Mouse (Mus musculus): ENCODE results near the gene Narf.

Gene Narf

GRCm38 (mm10) chr11:121236564-121237344 is at the start of gene Narf:
Gene Narf, plus strand, starts transcription at chr11:121237253.
- WGBS = under 1% methylated on average over 50 of the region's 50 CpGs

DNA sequence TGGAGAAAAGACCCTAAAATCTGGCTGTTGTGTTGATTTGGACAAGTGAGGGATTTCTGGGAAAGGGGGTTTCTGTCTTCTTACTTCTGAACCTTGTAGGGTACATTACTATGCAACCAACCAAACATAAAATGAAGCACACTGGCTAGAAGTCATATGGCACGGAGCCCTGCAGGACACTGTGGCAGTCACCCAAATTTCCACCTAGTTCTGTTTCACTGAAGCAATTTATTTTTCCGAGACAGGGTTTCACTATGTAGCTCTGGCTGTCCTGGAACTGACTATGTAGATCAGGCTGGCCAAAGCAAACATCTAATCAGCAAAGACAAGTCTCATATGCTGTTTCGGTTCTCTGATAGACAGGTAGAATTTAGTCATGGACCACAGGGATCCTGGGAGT is 47.4 kb upstream of the Narf start:
- WGBS = 82% methylated on average over 3 of the region's 3 CpGs

- WGBS = 77% methylated on average over 2 of the region's 2 CpGs
Measured at GRCm38 (mm10) chr11:121192742-121193141, 44.3 kb upstream of the Narf start.

DNA sequence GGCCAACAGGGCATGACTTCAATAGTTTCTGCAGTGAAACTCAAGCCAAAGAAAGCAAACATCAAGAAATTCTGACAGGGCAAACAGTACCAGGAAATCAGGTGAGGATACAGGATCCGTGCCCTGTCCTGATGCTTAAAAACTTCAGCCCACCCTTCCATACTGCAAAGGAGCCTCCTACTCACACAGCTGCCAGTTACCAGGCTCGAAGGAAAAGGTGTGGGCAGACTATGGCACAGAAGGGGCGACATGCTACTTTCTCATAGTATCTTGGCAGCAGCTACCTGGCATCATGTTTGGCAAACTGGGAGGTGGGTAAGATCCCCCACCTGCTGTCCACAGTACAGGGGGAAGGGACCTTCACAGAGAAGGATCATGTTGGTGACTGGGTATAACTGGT is 43.6 kb upstream of the Narf start:
- 56% methylated on average over 3 of the region's 3 CpGs for WGBS

GRCm38 (mm10) chr11:121198622-121199021 is 38.4 kb upstream of the Narf start:
- WGBS = 74% methylated on average over 2 of the region's 2 CpGs

DNA sequence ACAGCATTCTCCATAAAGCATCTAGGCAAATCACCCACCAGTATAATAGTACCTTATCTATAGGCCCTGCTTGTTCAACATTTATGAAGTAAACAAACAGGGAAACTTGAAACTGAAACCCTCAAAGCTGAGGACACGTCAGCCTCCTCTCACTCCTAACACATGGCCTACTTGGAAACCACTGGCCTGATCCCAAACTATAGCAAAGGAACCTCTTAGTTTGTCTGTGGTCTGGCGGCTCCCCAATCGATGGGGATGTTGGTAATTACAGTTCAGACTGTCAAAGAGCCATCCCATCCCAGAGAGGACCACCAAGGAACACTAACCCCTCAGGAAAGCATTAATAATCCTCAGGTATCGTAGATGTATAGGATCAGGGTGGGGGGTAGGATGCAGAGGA is 37.2 kb upstream of the Narf start:
- 84% methylated on average over 4 of the region's 4 CpGs for WGBS

DNA sequence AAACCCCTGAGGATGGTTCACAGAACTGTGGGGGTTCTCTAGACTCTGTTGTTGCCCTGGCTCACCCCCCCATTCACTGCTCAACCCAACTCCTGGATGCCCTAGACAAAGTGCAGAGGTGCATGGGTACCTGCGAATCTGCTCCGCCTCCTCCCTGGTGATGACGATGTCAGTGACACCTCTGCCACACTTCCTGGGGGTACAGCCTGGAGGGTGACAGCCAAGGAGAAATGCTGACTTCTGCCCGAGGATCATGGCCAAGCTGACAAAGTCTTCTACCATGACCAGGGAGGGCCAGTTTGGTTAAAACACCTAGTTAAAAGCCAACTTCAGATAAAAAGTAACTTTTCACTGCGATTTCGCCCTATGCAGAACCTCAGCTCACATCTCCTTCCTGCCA is 36.3 kb upstream of the Narf start:
- 94% methylated on average over 6 of the region's 6 CpGs for WGBS

- 43% methylated on average over 11 of the region's 11 CpGs for WGBS
Measured at GRCm38 (mm10) chr11:121201436-121202198, 35.4 kb upstream of the Narf start.

DNA sequence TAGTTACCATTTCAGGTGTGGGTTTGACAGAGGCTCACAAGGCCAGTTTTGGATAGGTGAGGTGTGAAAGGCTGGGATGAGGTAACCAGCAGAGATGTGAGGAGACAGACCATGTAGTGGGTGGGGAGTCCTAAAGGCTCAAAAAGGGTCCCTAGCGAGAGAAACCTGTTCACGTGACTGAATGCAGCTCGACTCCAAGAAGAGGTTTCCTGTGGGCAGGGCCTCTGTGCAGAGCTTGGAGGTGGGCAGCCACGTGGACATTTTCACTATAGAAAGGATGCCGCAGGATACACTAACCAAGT is 33.2 kb upstream of the Narf start:
- WGBS = under 1% methylated on average over 5 of the region's 5 CpGs

DNA sequence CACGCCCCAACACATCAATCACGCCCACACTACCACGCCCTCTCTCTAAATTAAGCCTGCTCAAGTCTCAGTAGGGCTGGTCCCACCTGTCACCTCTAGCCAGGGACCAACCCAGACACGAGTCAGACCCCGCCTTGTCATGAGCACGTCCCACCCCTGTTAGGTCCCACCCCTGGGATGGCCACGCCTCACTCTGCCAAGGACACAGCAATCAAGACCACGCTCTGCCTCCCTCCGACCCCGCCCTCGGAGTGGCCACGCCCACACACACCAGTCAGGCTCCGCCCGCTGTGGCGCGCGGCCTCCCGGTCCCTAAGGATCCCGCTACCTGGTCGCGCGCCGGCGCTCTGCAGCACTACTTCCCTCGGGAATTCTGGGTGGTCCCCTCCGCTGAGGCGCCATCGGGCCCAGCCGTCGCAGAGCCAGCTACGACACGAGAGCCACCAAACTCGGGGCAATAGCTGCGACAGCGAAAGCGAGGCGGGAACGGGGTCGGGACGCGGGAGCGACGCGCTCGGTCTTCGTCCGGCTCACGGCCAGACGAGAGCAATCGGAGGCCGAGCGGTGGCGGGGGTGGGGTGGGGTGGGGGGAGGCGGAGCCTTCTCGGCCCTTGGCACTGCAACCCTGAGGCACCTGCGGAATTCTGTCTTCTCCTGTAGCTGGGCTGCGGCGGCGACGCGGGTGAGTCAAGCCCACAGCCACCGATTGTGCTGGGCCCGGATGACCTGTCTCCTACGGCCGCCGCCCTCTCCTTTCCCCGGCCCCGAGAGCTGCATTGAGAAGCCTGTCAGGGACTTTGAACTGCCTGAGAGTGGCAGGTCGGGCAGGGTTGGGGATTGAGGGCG is 32.7 kb upstream of the Narf start, which contains the start of the genes Hexdc and Ogfod3:
Hexdc (plus strand) TSS at position 273 of the 846 bp plus-strand sequence.
Ogfod3 (minus strand) TSS at position 551 of the 846 bp plus-strand sequence.
- WGBS = under 1% methylated on average over 69 of the region's 70 CpGs

DNA sequence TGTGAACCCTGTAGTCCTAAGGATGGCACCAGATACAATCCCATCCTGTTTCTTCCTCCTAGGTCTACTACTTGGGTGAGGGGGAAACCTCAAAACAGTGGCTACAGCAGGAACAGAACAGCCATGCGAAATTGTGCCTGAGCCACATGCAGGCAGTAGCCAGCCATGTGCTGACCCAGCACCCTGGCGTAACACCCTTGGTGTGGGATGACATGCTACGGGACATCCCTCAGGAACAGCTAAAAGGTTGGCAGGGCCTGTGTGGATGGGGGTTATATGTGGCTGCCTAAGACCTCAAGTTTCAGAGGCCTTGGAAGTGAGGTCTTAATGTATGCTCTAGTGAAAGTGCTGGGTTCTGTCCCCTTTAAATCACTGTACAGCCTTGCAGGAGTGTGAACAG is 20.2 kb upstream of the Narf start:
- WGBS = 93% methylated on average over 3 of the region's 3 CpGs

- 83% methylated on average over 11 of the region's 11 CpGs for WGBS
Measured at GRCm38 (mm10) chr11:121219776-121220175, 17.3 kb upstream of the Narf start.

DNA sequence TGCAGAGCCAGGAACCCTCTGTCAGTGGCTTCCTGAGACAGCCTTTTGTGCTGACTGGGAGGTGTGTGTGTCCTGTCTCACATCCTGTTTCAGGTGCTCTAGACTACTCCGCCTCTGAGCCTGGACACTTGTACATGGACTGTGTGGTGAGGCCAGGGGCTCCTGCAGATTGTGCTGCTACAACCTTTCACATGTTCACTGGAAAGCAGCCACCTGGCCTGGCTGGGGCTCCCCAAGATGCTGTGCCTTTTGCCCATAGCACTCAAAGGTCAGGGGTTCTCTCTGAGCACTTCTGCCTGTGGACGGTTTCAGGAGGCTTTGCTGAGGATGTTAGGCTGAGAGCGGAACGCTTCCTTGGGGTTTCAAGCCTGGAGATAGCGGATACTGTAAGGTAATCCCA is 16.3 kb upstream of the Narf start:
- 90% methylated on average over 5 of the region's 5 CpGs for WGBS

GRCm38 (mm10) chr11:121221321-121222010 is 15.6 kb upstream of the Narf start:
- 86% methylated on average over 6 of the region's 6 CpGs for WGBS

DNA sequence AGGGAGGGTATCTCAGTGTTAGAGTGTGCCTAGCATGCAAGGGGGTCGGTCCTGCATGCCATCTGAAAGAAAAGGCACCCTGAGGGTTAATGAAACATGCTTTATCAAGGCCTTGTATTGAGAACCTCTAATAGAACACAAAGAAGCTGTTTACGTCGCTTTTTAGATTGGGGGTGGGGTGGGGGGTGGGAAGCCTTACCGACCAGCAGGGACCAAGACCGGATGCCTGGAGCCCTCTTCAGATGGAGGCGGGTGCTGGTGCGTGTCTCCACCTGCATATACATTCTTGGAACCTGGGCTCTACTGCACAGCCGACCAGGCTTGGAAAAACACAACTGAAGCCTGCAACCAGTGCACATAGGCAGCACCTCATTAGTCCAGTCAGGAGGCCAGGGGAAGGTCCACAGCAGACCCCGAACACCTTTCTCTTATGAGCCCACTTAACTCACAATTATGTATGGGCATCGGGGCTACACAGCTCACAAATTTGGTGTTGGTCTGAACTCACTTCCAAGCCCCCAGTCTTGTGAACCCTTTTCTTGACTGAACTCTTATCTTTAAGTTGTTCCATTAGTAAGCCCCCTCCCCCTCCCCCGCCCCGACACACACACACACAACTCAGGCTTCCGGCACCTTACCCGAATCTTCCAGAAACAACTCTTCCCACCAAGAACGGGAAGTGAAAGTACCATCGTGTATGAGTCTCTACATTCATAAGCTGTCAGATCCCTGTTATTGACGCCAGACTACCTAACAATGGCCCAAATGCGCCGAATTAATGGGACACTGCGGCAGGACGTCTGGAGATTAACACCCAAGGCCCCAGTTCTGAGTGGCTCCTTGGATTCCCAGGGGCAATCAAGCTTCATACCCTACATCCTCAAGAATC is 8.7 kb upstream of the Narf start:
- 9% methylated on average over 21 of the region's 21 CpGs for WGBS

DNA sequence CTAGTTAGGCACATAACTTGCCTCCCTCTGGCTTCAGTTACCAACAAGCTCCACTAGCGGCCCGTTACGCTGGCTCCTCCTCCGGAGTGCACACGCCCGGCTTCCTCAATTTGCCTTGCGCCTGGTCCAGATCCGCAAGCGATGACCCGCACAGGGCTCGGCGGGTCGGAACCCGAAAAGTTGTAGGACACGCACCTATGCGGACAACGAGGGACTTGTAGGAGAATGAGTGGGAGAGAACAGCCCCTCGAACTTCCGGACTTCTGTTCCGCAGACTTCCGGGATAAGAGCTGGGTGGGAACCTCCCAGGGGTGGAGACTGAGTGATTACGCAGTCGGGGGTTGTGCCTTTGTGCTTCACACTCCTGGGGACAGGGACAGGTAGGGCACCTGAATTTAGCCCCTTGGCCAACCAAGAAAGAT is 8.0 kb upstream of the Narf start, which contains the start of gene Cybc1:
Cybc1 (minus strand) TSS at position 305 of the 422 bp plus-strand sequence.
- WGBS = under 1% methylated on average over 23 of the region's 23 CpGs

- WGBS = 54% methylated on average over 4 of the region's 4 CpGs
Measured at GRCm38 (mm10) chr11:121231191-121231590, 5.9 kb upstream of the Narf start.

DNA sequence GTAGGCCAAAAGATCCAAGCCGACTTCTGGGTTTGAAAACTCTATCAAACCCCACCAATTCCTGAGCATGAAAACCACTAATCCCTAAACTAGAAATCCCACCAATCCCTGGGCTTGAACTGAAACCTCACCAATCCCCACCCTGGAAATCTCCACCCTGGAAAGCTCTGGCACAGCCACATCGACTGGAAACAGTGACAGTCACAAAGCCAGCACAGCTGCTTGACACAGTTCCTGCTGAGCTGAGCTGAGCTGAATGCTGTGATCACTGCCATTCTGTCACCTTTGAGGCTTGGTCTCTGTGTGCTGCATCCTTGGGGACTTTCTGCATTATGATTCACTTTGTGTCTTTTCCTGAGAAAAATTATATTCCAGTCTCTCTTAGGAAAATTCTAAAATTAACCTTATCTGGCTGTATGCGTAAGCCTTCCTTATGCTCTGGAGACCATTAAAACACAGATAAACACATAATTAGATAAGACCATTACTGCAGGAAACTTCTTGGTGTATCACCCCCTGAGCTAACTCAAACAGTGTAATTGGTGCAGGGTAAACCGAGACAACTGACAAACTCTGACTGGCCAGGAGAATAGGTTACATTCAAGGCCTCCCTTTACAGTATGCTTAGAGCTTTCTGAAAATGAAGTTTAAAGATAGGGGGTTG is 5.3 kb upstream of the Narf start:
- 48% methylated on average over 4 of the region's 4 CpGs for WGBS

GRCm38 (mm10) chr11:121232706-121233105 is 4.3 kb upstream of the Narf start:
- WGBS = 59% methylated on average over 4 of the region's 4 CpGs
